Mouse (Mus musculus) MEL (cell line): ENCODE measurements at regions not wholly inside any gene's neighbourhood (a gene's known extent, or its start where the extent isn't known, plus 50 kb on each side); places are given as distances from the start of the nearest gene placed in this dataset.

Experiments
- DNase-seq: peaks from one replicate; pipeline ENCODE4 v3.0.0; 2011; ENCODE audit warnings: low read depth, low spot score
- H3K27ac ChIP-seq: 2 replicates; pipeline ENCODE4 v1.5.1; 2012; ENCODE audit warnings: low read depth, mild to moderate bottlenecking, control low read depth, low read length, moderate library complexity; ENCODE audit not compliant: control insufficient read depth
- H3K27me3 ChIP-seq, 2 experiments: fragments of 150-350 bp in 1 of 2; sonication (generic) in 1 of 2; 2 replicates each; pipeline ENCODE4 v1.6.1; 2012; ENCODE audit warnings: low read length in 2 of 2, mild to moderate bottlenecking in 2 of 2, improper control_type of control experiment in 1 of 2, moderate library complexity in 1 of 2; ENCODE audit not compliant: insufficient read depth in 2 of 2, control insufficient read depth in 1 of 2
- H3K36me3 ChIP-seq, 2 experiments: 2 replicates each; pipeline ENCODE4 v1.6.1; 2012 to 2014; ENCODE audit warnings: low read length in 2 of 2, improper control_type of control experiment in 1 of 2, inconsistent platforms in 1 of 2, mild to moderate bottlenecking in 1 of 2; ENCODE audit not compliant: insufficient read depth in 2 of 2, control insufficient read depth in 1 of 2
- H3K4me1 ChIP-seq, 2 experiments: fragments of 150-350 bp in 1 of 2; sonication (generic) in 1 of 2; 2 replicates each; pipeline ENCODE4 v1.6.1; 2012; ENCODE audit warnings: low read length in 2 of 2, improper control_type of control experiment in 1 of 2, mild to moderate bottlenecking in 1 of 2; ENCODE audit not compliant: insufficient read depth in 2 of 2, control insufficient read depth in 1 of 2
- H3K4me3 ChIP-seq, 2 experiments: fragments of 150-350 bp in 1 of 2; sonication (generic) in 1 of 2; 2 replicates each; pipeline ENCODE4 v1.5.1; 2012; ENCODE audit warnings: low read depth in 2 of 2, low read length in 2 of 2, mild to moderate bottlenecking in 2 of 2, moderate library complexity in 2 of 2, control low read depth in 1 of 2, improper control_type of control experiment in 1 of 2; ENCODE audit not compliant: control insufficient read depth in 1 of 2, insufficient read depth in 1 of 2
- H3K79me2 ChIP-seq: 2 replicates; pipeline ENCODE4 v1.6.1; 2012; ENCODE audit warnings: mild to moderate bottlenecking, low read length, moderate library complexity; ENCODE audit not compliant: control insufficient read depth, poor library complexity, insufficient read depth
- H3K9ac ChIP-seq: 2 replicates; pipeline ENCODE4 v1.6.1; 2012; ENCODE audit warnings: low read depth, mild to moderate bottlenecking, control low read depth, low read length, moderate library complexity; ENCODE audit not compliant: control insufficient read depth, poor library complexity, severe bottlenecking
- H3K9me3 ChIP-seq: fragments of 150-350 bp; sonication (generic); replicated peaks from 2 replicates; pipeline ENCODE4 v1.6.1; 2012; ENCODE audit warnings: mild to moderate bottlenecking, low read length, improper control_type of control experiment, moderate library complexity; ENCODE audit not compliant: insufficient read depth
- CHD1 ChIP-seq: IDR thresholded peaks from 2 replicates; pipeline ENCODE4 v1.6.1; 2012; ENCODE audit warnings: low read depth, mild to moderate bottlenecking, inconsistent platforms, low read length, improper control_type of control experiment
- CHD2 ChIP-seq: IDR thresholded peaks from 2 replicates; pipeline ENCODE4 v1.6.1; 2011; ENCODE audit warnings: low read length, improper control_type of control experiment
- CTCF ChIP-seq, 3 experiments: IDR thresholded peaks in 2 of 3; conservative IDR thresholded peaks in 1 of 3; 2 replicates each; pipeline ENCODE4 v1.5.1; 2011 to 2012; ENCODE audit warnings: low read length in 3 of 3, low read depth in 2 of 3, mild to moderate bottlenecking in 2 of 3, improper control_type of control experiment in 1 of 3, inconsistent platforms in 1 of 3, mixed read lengths in 1 of 3, moderate library complexity in 1 of 3; ENCODE audit not compliant: control insufficient read depth in 1 of 3, insufficient read depth in 1 of 3, poor library complexity in 1 of 3, severe bottlenecking in 1 of 3
- EP300 ChIP-seq, 2 experiments: IDR thresholded peaks; 2 replicates each; pipeline ENCODE4 v1.6.1; 2011; ENCODE audit warnings: improper control_type of control experiment in 2 of 2, low read length in 2 of 2, low read depth in 1 of 2, mild to moderate bottlenecking in 1 of 2
- GATA1 ChIP-seq: IDR thresholded peaks from 2 replicates; pipeline ENCODE4 v1.6.1; 2011; ENCODE audit warnings: low read depth, low read length, improper control_type of control experiment
- HCFC1 ChIP-seq: IDR thresholded peaks from 2 replicates; pipeline ENCODE4 v1.6.1; 2012; ENCODE audit warnings: low read depth, mild to moderate bottlenecking, inconsistent platforms, low read length, improper control_type of control experiment, moderate library complexity
- KAT2A ChIP-seq: conservative IDR thresholded peaks from 2 replicates; pipeline ENCODE4 v1.6.1; 2012; ENCODE audit warnings: low read depth, low read length, improper control_type of control experiment, inconsistent platforms
- MAFK ChIP-seq: IDR thresholded peaks from 2 replicates; pipeline ENCODE4 v1.6.1; 2011; ENCODE audit warnings: low read depth, mild to moderate bottlenecking, low read length, improper control_type of control experiment, borderline replicate concordance
- MAZ ChIP-seq: IDR thresholded peaks from 2 replicates; pipeline ENCODE4 v1.6.1; 2012; ENCODE audit warnings: low read depth, mild to moderate bottlenecking, inconsistent platforms, low read length, improper control_type of control experiment
- MEF2A ChIP-seq: IDR thresholded peaks from 2 replicates; pipeline ENCODE4 v1.6.1; 2014; ENCODE audit warnings: low read depth, mild to moderate bottlenecking, inconsistent platforms, low read length, improper control_type of control experiment; ENCODE audit not compliant: poor library complexity, insufficient replicate concordance, severe bottlenecking; ENCODE audit errors: extremely low read depth
- MXI1 ChIP-seq: IDR thresholded peaks from 2 replicates; pipeline ENCODE4 v1.6.1; 2011; ENCODE audit warnings: mild to moderate bottlenecking, low read depth, low read length, improper control_type of control experiment
- MYB ChIP-seq: IDR thresholded peaks from 2 replicates; pipeline ENCODE4 v1.6.1; 2011; ENCODE audit warnings: mild to moderate bottlenecking, low read depth, low read length, improper control_type of control experiment
- MYC ChIP-seq: IDR thresholded peaks from 2 replicates; pipeline ENCODE4 v1.6.1; 2011; ENCODE audit warnings: low read depth, mild to moderate bottlenecking, low read length, improper control_type of control experiment, moderate library complexity
- NELFE ChIP-seq: IDR thresholded peaks from 2 replicates; pipeline ENCODE4 v1.6.1; 2011; ENCODE audit warnings: low read depth, low read length, improper control_type of control experiment
- NRF1 ChIP-seq: IDR thresholded peaks from 2 replicates; pipeline ENCODE4 v1.6.1; 2014; ENCODE audit warnings: low read depth, mild to moderate bottlenecking, inconsistent platforms, low read length, improper control_type of control experiment, moderate library complexity; ENCODE audit not compliant: poor library complexity, insufficient read depth, severe bottlenecking
- POLR2A ChIP-seq, 2 experiments: IDR thresholded peaks; 2 replicates each; pipeline ENCODE4 v1.6.1; 2011 to 2012; ENCODE audit warnings: low read length in 2 of 2, mild to moderate bottlenecking in 2 of 2, control low read depth in 1 of 2, improper control_type of control experiment in 1 of 2, low read depth in 1 of 2, moderate library complexity in 1 of 2; ENCODE audit not compliant: control insufficient read depth in 1 of 2, insufficient read depth in 1 of 2, poor library complexity in 1 of 2
- POLR2AphosphoS2 ChIP-seq: IDR thresholded peaks from 2 replicates; pipeline ENCODE4 v1.6.1; 2011; ENCODE audit warnings: low read length, improper control_type of control experiment
- POLR2AphosphoS5 ChIP-seq: IDR thresholded peaks from 2 replicates; pipeline ENCODE4 v1.6.1; 2012; ENCODE audit warnings: low read depth, borderline replicate concordance, mild to moderate bottlenecking, inconsistent platforms, low read length, moderate library complexity, mixed read lengths
- RAD21 ChIP-seq: IDR thresholded peaks from 2 replicates; pipeline ENCODE4 v1.6.1; 2011; ENCODE audit warnings: mild to moderate bottlenecking, low read depth, low read length, improper control_type of control experiment
- RCOR1 ChIP-seq: IDR thresholded peaks from 2 replicates; pipeline ENCODE4 v1.6.1; 2012; ENCODE audit warnings: low read depth, mild to moderate bottlenecking, inconsistent platforms, low read length, improper control_type of control experiment
- SIN3A ChIP-seq: IDR thresholded peaks from 2 replicates; pipeline ENCODE4 v1.6.1; 2012; ENCODE audit warnings: low read length, improper control_type of control experiment, inconsistent platforms
- TAL1 ChIP-seq: IDR thresholded peaks from 2 replicates; pipeline ENCODE4 v1.6.1; 2012; ENCODE audit warnings: mild to moderate bottlenecking, inconsistent platforms, low read length, moderate library complexity, mixed read lengths
- TBP ChIP-seq: IDR thresholded peaks from 2 replicates; pipeline ENCODE4 v1.8.0; 2011; ENCODE audit warnings: low read depth, low read length, improper control_type of control experiment
- TCF12 ChIP-seq: IDR thresholded peaks from 2 replicates; pipeline ENCODE4 v1.6.1; 2014; ENCODE audit warnings: low read depth, mild to moderate bottlenecking, inconsistent platforms, low read length, improper control_type of control experiment, moderate library complexity
- UBTF ChIP-seq: IDR thresholded peaks from 2 replicates; pipeline ENCODE4 v1.6.1; 2012; ENCODE audit warnings: low read depth, mild to moderate bottlenecking, inconsistent platforms, low read length, improper control_type of control experiment, moderate library complexity, borderline replicate concordance; ENCODE audit not compliant: insufficient read depth
- USF1 ChIP-seq: IDR thresholded peaks from 2 replicates; pipeline ENCODE4 v1.6.1; 2014; ENCODE audit warnings: low read depth, mild to moderate bottlenecking, inconsistent platforms, low read length, improper control_type of control experiment, moderate library complexity
- USF2 ChIP-seq, 2 experiments: IDR thresholded peaks; 2 replicates each; pipeline ENCODE4 v1.6.1; 2011 to 2012; ENCODE audit warnings: improper control_type of control experiment in 2 of 2, low read length in 2 of 2, borderline replicate concordance in 1 of 2, inconsistent platforms in 1 of 2, low read depth in 1 of 2, mild to moderate bottlenecking in 1 of 2; ENCODE audit not compliant: insufficient read depth in 1 of 2
- ZC3H11A ChIP-seq: IDR thresholded peaks from 2 replicates; pipeline ENCODE4 v1.6.1; 2012; ENCODE audit warnings: low read depth, mild to moderate bottlenecking, inconsistent platforms, low read length, improper control_type of control experiment
- ZMIZ1 ChIP-seq: IDR thresholded peaks from 2 replicates; pipeline ENCODE4 v1.6.1; 2012; ENCODE audit warnings: low read depth, mild to moderate bottlenecking, inconsistent platforms, low read length, improper control_type of control experiment, moderate library complexity

DNA sequence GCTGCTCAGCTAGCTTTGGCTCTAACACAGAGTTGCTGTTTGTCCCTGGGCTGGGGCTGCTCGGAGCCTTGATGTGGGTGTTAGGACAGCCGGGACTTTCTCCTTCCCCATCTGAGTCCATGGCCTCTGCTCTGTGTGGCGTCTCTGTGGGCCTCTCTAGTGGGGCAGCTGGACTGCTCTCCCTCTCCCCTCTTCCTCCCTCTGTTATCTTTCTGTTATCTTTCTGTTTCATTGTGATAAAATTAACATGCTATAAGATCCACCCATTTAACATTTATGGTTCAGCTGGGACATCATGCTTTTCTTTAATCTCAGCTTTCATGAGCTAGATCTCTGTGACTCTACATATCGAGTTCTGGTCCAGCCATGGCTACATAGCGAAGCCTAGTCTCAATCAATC is 105.9 kb upstream of the Max start:
- no peaks in the 10 kb centered on the region for H3K27me3 ChIP-seq
- TF ChIP-seq RCOR1 (no peak), CTCF (IDR thresholded peaks at IDR 0.05 in 2 of 3, conservative IDR thresholded peaks at IDR 0.05 in 1 of 3; ENCODE audit: control insufficient read depth in 1 of 3, insufficient read depth in 1 of 3, low read depth in 2 of 3, low read length in 3 of 3, poor library complexity in 1 of 3, severe bottlenecking in 1 of 3) (0 out of 6 replicates have a peak, but pooled peaks of 1 of the 3 experiments have one; percentile 5), POLR2A (IDR thresholded peaks at IDR 0.05; ENCODE audit: control insufficient read depth in 1 of 2, insufficient read depth in 1 of 2, low read depth in 1 of 2, low read length in 2 of 2, poor library complexity in 1 of 2) (peak in 1 of 2 experiments; percentile 36; a peak in 1 of 4 replicates), TAL1 (0 out of 2 replicates have a peak, but pooled peaks have one; percentile 8), GATA1 (peak; percentile 95), POLR2AphosphoS2 (no peak), TBP (peak; percentile 80), UBTF (no peak), NRF1 (no peak), HCFC1 (no peak)
- TF ChIP-seq, all 39 proteins: peak for 5
- peak; percentile 80 for DNase-seq
- no peaks in the 10 kb centered on the region for H3K9me3 ChIP-seq
- H3K79me2 ChIP-seq: peaks cover 6% of the 10 kb centered on the region; the same call in 1 of the 2 replicates
- H3K36me3 ChIP-seq: peaks cover 0 to 67% of the 10 kb centered on the region in 2 experiments; a peak in 2 of 4 replicates
- peak overlapping the region; percentile 83 for H3K9ac ChIP-seq
- peak overlapping the region; percentile 31 to 48 for H3K4me3 ChIP-seq
- H3K4me1 ChIP-seq: peaks cover 40% of the 10 kb centered on the region in 2 experiments
- H3K27ac ChIP-seq: peak overlapping the region; percentile 96

- Histone ChIP-seq H3K9ac (peak overlapping the region; percentile 83), H3K79me2 (peaks cover 6% of the 10 kb centered on the region; the same call in 1 of the 2 replicates), H3K9me3 (no peaks in the 10 kb centered on the region), H3K4me3 (peak overlapping the region; percentile 51 to 65), H3K27ac (peak overlapping the region; percentile 96), H3K36me3 (peaks cover 0 to 67% of the 10 kb centered on the region in 2 experiments; a peak in 2 of 4 replicates), H3K4me1 (peaks cover 40 to 44% of the 10 kb centered on the region in 2 experiments), H3K27me3 (no peaks in the 10 kb centered on the region)
- DNase-seq: peak; percentile 95
- TF ChIP-seq GATA1 (peak; percentile 95), POLR2AphosphoS2 (no peak), ZMIZ1 (no peak), UBTF (peak; percentile 74; the same call in 1 of the 2 replicates), NELFE (no peak), SIN3A (no peak), MAZ (no peak), RCOR1 (no peak), POLR2AphosphoS5 (no peak), CHD2 (no peak), RAD21 (no peak), NRF1 (no peak), MYB (no peak), TAL1 (peak; percentile 85), MAFK (no peak), ZC3H11A (no peak), KAT2A (no peak), MXI1 (no peak), MYC (no peak), POLR2A (IDR thresholded peaks at IDR 0.05; ENCODE audit: control insufficient read depth in 1 of 2, insufficient read depth in 1 of 2, low read depth in 1 of 2, low read length in 2 of 2, poor library complexity in 1 of 2) (peak; percentile 23 to 57; a peak in 2 of 4 replicates), MEF2A (no peak), TCF12 (no peak), EP300 (IDR thresholded peaks at IDR 0.05; ENCODE audit: low read depth in 1 of 2, low read length in 2 of 2) (no peak), USF1 (no peak), CHD1 (no peak), USF2 (IDR thresholded peaks at IDR 0.05; ENCODE audit: borderline replicate concordance in 1 of 2, insufficient read depth in 1 of 2, low read depth in 1 of 2, low read length in 2 of 2) (no peak)
These were observed 105.1 kb upstream of the Max start for GRCm38 (mm10) chr12:77067115-77067514.
